Mouse (Mus musculus): ENCODE data around the gene Dtx3. TPM values are rescaled to one million over a fixed set of nuclear protein-coding genes. Genes with fewer than 3 reads are reported as not detected.

Gene Dtx3
- polyA plus RNA-seq, 1 experiment from 2014 or later = 93.8 TPM

GRCm38 (mm10) chr10:127213272-127213671 lies 17.7 kb upstream of the Dtx3 start:
- H3K27me3 ChIP-seq (ENCODE audit: control insufficient read depth, insufficient read depth, low read length) = no peaks in the 10 kb centered on the region
- no peak overlapping the region for H3K4me3 ChIP-seq (ENCODE audit: low read depth, low read length)
- H3K9ac ChIP-seq (replicated peaks; ENCODE audit: low read length) = no peak overlapping the region
- ATAC-seq (replicated peaks; ENCODE audit: insufficient number of reproducible peaks, low FRiP score, low TSS enrichment, low read depth) (no peak), DNase-seq (ENCODE audit: low spot score) (no peak)
- no peak overlapping the region for H3K4me2 ChIP-seq (ENCODE audit: low read depth, low read length)
- no peaks in the 10 kb centered on the region for H3K36me3 ChIP-seq (replicated peaks; ENCODE audit: control insufficient read depth, insufficient read depth, low read depth, low read length)
- H3K9me3 ChIP-seq (replicated peaks; ENCODE audit: control insufficient read depth, low read length) = no peaks in the 10 kb centered on the region
- H3K27ac ChIP-seq (replicated peaks; ENCODE audit: low read depth, low read length) = no peak overlapping the region
- 0 out of 2 replicates have a peak, but pooled peaks cover 2% of the 10 kb centered on the region for H3K4me1 ChIP-seq (ENCODE audit: control insufficient read depth, insufficient read depth, low read length)
- WGBS = 95% methylated on average over 8 of the region's 8 CpGs

- H3K27ac ChIP-seq (replicated peaks; ENCODE audit: low read depth, low read length) = no peak within 1 kb of the TSS
- H3K9me3 ChIP-seq (replicated peaks; ENCODE audit: control insufficient read depth, low read length) = no peaks in the 10 kb centered on the region
- H3K27me3 ChIP-seq (ENCODE audit: control insufficient read depth, insufficient read depth, low read length) = no peaks in the 10 kb centered on the region
- DNase-seq (ENCODE audit: low spot score) = peak; percentile 90
- no peaks in the 10 kb centered on the region for H3K36me3 ChIP-seq (replicated peaks; ENCODE audit: control insufficient read depth, insufficient read depth, low read depth, low read length)
- peak within 1 kb of the TSS; percentile 92 for H3K4me2 ChIP-seq (ENCODE audit: low read depth, low read length)
- 0 out of 2 replicates have a peak, but pooled peaks cover 2% of the 10 kb centered on the region for H3K4me1 ChIP-seq (ENCODE audit: control insufficient read depth, insufficient read depth, low read length)
- peak within 1 kb of the TSS; percentile 76 for H3K4me3 ChIP-seq (ENCODE audit: low read depth, low read length)
- ATAC-seq (replicated peaks; ENCODE audit: insufficient number of reproducible peaks, low FRiP score, low TSS enrichment, low read depth) = peak; percentile 89
- 1% methylated on average over 45 of the region's 47 CpGs for WGBS
- peak within 1 kb of the TSS; percentile 74 for H3K9ac ChIP-seq (replicated peaks; ENCODE audit: low read length)
These were observed 15.9 kb upstream of the Dtx3 start, which contains the start of gene Pip4k2c for GRCm38 (mm10) chr10:127211414-127211854. TSS of gene Pip4k2c (minus strand) at chr10:127211585.

GRCm38 (mm10) chr10:127210961-127211405 lies 15.5 kb upstream of the Dtx3 start:
- no peak overlapping the region for H3K27ac ChIP-seq (replicated peaks; ENCODE audit: low read depth, low read length)
- H3K27me3 ChIP-seq (ENCODE audit: control insufficient read depth, insufficient read depth, low read length) = no peaks in the 10 kb centered on the region
- no peaks in the 10 kb centered on the region for H3K36me3 ChIP-seq (replicated peaks; ENCODE audit: control insufficient read depth, insufficient read depth, low read depth, low read length)
- peak overlapping the region; percentile 74 for H3K9ac ChIP-seq (replicated peaks; ENCODE audit: low read length)
- peak overlapping the region; percentile 92 for H3K4me2 ChIP-seq (ENCODE audit: low read depth, low read length)
- peak; percentile 49 for ATAC-seq (replicated peaks; ENCODE audit: insufficient number of reproducible peaks, low FRiP score, low TSS enrichment, low read depth)
- no peaks in the 10 kb centered on the region for H3K9me3 ChIP-seq (replicated peaks; ENCODE audit: control insufficient read depth, low read length)
- no peak for DNase-seq (ENCODE audit: low spot score)
- H3K4me1 ChIP-seq (ENCODE audit: control insufficient read depth, insufficient read depth, low read length) = 0 out of 2 replicates have a peak, but pooled peaks cover 2% of the 10 kb centered on the region
- WGBS = under 1% methylated on average over 25 of the region's 25 CpGs
- peak overlapping the region; percentile 76 for H3K4me3 ChIP-seq (ENCODE audit: low read depth, low read length)

- no peak overlapping the region for H3K4me2 ChIP-seq (ENCODE audit: low read depth, low read length)
- no peak for ATAC-seq (replicated peaks; ENCODE audit: insufficient number of reproducible peaks, low FRiP score, low TSS enrichment, low read depth)
- DNase-seq (ENCODE audit: low spot score) = no peak
- H3K27ac ChIP-seq (replicated peaks; ENCODE audit: low read depth, low read length) = no peak overlapping the region
- H3K4me1 ChIP-seq (ENCODE audit: control insufficient read depth, insufficient read depth, low read length) = 0 out of 2 replicates have a peak, but pooled peaks cover 2% of the 10 kb centered on the region
- peaks cover 2% of the 10 kb centered on the region; the same call in 1 of the 2 replicates for H3K36me3 ChIP-seq (replicated peaks; ENCODE audit: control insufficient read depth, insufficient read depth, low read depth, low read length)
- 85% methylated on average over 13 of the region's 13 CpGs for WGBS
- H3K27me3 ChIP-seq (ENCODE audit: control insufficient read depth, insufficient read depth, low read length) = no peaks in the 10 kb centered on the region
- H3K4me3 ChIP-seq (ENCODE audit: low read depth, low read length) = no peak overlapping the region
- no peak overlapping the region for H3K9ac ChIP-seq (replicated peaks; ENCODE audit: low read length)
- H3K9me3 ChIP-seq (replicated peaks; ENCODE audit: control insufficient read depth, low read length) = no peaks in the 10 kb centered on the region
These were observed 14.5 kb upstream of the Dtx3 start for GRCm38 (mm10) chr10:127209928-127210570.

- H3K27me3 ChIP-seq (ENCODE audit: control insufficient read depth, insufficient read depth, low read length) = no peaks in the 10 kb centered on the region
- H3K36me3 ChIP-seq (replicated peaks; ENCODE audit: control insufficient read depth, insufficient read depth, low read depth, low read length) = peaks cover 2% of the 10 kb centered on the region; the same call in 1 of the 2 replicates
- no peak overlapping the region for H3K9ac ChIP-seq (replicated peaks; ENCODE audit: low read length)
- no peak overlapping the region for H3K27ac ChIP-seq (replicated peaks; ENCODE audit: low read depth, low read length)
- H3K4me3 ChIP-seq (ENCODE audit: low read depth, low read length) = no peak overlapping the region
- ATAC-seq (replicated peaks; ENCODE audit: insufficient number of reproducible peaks, low FRiP score, low TSS enrichment, low read depth) = no peak
- WGBS = 88% methylated on average over 4 of the region's 4 CpGs
- H3K4me2 ChIP-seq (ENCODE audit: low read depth, low read length) = no peak overlapping the region
- no peaks in the 10 kb centered on the region for H3K9me3 ChIP-seq (replicated peaks; ENCODE audit: control insufficient read depth, low read length)
- DNase-seq (ENCODE audit: low spot score) = no peak
- H3K4me1 ChIP-seq (ENCODE audit: control insufficient read depth, insufficient read depth, low read length) = 0 out of 2 replicates have a peak, but pooled peaks cover 2% of the 10 kb centered on the region
These were observed 13.4 kb upstream of the Dtx3 start for GRCm38 (mm10) chr10:127208921-127209320.

- ATAC-seq (replicated peaks; ENCODE audit: insufficient number of reproducible peaks, low FRiP score, low TSS enrichment, low read depth) = no peak
- no peaks in the 10 kb centered on the region for H3K27me3 ChIP-seq (ENCODE audit: control insufficient read depth, insufficient read depth, low read length)
- H3K4me1 ChIP-seq (ENCODE audit: control insufficient read depth, insufficient read depth, low read length) = no peaks in the 10 kb centered on the region
- H3K4me3 ChIP-seq (ENCODE audit: low read depth, low read length) = no peak overlapping the region
- no peak for DNase-seq (ENCODE audit: low spot score)
- no peak overlapping the region for H3K27ac ChIP-seq (replicated peaks; ENCODE audit: low read depth, low read length)
- H3K9ac ChIP-seq (replicated peaks; ENCODE audit: low read length) = no peak overlapping the region
- H3K36me3 ChIP-seq (replicated peaks; ENCODE audit: control insufficient read depth, insufficient read depth, low read depth, low read length) = peaks cover 2% of the 10 kb centered on the region
- 89% methylated on average over 10 of the region's 10 CpGs for WGBS
- no peak overlapping the region for H3K4me2 ChIP-seq (ENCODE audit: low read depth, low read length)
- H3K9me3 ChIP-seq (replicated peaks; ENCODE audit: control insufficient read depth, low read length) = no peaks in the 10 kb centered on the region
These were observed 9.8 kb upstream of the Dtx3 start for GRCm38 (mm10) chr10:127205373-127205772.

GRCm38 (mm10) chr10:127204589-127204988 lies 9.1 kb upstream of the Dtx3 start:
- Histone ChIP-seq H3K27me3 (ENCODE audit: control insufficient read depth, insufficient read depth, low read length) (no peaks in the 10 kb centered on the region), H3K4me3 (ENCODE audit: low read depth, low read length) (no peak overlapping the region), H3K4me2 (ENCODE audit: low read depth, low read length) (no peak overlapping the region), H3K9me3 (replicated peaks; ENCODE audit: control insufficient read depth, low read length) (no peaks in the 10 kb centered on the region), H3K4me1 (ENCODE audit: control insufficient read depth, insufficient read depth, low read length) (no peaks in the 10 kb centered on the region), H3K36me3 (replicated peaks; ENCODE audit: control insufficient read depth, insufficient read depth, low read depth, low read length) (peaks cover 2% of the 10 kb centered on the region), H3K27ac (replicated peaks; ENCODE audit: low read depth, low read length) (no peak overlapping the region), H3K9ac (replicated peaks; ENCODE audit: low read length) (no peak overlapping the region)
- WGBS = 91% methylated on average over 5 of the region's 5 CpGs
- ATAC-seq (replicated peaks; ENCODE audit: insufficient number of reproducible peaks, low FRiP score, low TSS enrichment, low read depth) = no peak
- no peak for DNase-seq (ENCODE audit: low spot score)

GRCm38 (mm10) chr10:127203106-127203505 lies 7.6 kb upstream of the Dtx3 start:
- 82% methylated on average over 3 of the region's 3 CpGs for WGBS
- Histone ChIP-seq H3K36me3 (replicated peaks; ENCODE audit: control insufficient read depth, insufficient read depth, low read depth, low read length) (peaks cover 2% of the 10 kb centered on the region), H3K4me1 (ENCODE audit: control insufficient read depth, insufficient read depth, low read length) (no peaks in the 10 kb centered on the region), H3K4me3 (ENCODE audit: low read depth, low read length) (no peak overlapping the region), H3K4me2 (ENCODE audit: low read depth, low read length) (no peak overlapping the region), H3K27ac (replicated peaks; ENCODE audit: low read depth, low read length) (no peak overlapping the region), H3K9me3 (replicated peaks; ENCODE audit: control insufficient read depth, low read length) (no peaks in the 10 kb centered on the region), H3K9ac (replicated peaks; ENCODE audit: low read length) (no peak overlapping the region), H3K27me3 (ENCODE audit: control insufficient read depth, insufficient read depth, low read length) (no peaks in the 10 kb centered on the region)
- DNase-seq (ENCODE audit: low spot score) (no peak), ATAC-seq (replicated peaks; ENCODE audit: insufficient number of reproducible peaks, low FRiP score, low TSS enrichment, low read depth) (no peak)
